Mouse (Mus musculus) liver, adult 2 months (tissue): ENCODE measurements around the gene Dhx8. TPM values are rescaled to one million over a fixed set of nuclear protein-coding genes. Genes with fewer than 3 reads are reported as not detected.

Experiments
- DNase-seq: peaks from one replicate; pipeline ENCODE4 v3.0.0-alpha.2; 2011; ENCODE audit warnings: low read depth, low spot score; ENCODE audit errors: extremely low read depth
- H3K27ac ChIP-seq: fragments of 200-500 bp; replicated peaks from 2 replicates; pipeline ENCODE4 v1.5.1; 2012; ENCODE audit warnings: low read depth, mild to moderate bottlenecking, control low read depth, inconsistent platforms, low read length; ENCODE audit not compliant: insufficient read depth
- H3K27me3 ChIP-seq: fragments of 200-500 bp; 2 replicates; pipeline ENCODE4 v1.6.1; 2012; ENCODE audit warnings: mild to moderate bottlenecking, moderate library complexity, low read length, inconsistent platforms; ENCODE audit not compliant: control insufficient read depth, insufficient read depth
- H3K36me3 ChIP-seq: fragments of 200-500 bp; 2 replicates; pipeline ENCODE4 v1.6.1; 2012; ENCODE audit warnings: low read length, inconsistent platforms; ENCODE audit not compliant: control insufficient read depth, insufficient read depth
- H3K4me1 ChIP-seq: fragments of 200-500 bp; 2 replicates; pipeline ENCODE4 v1.6.1; 2011; ENCODE audit warnings: low read length; ENCODE audit not compliant: control insufficient read depth, insufficient read depth
- H3K4me3 ChIP-seq: fragments of 200-500 bp; 2 replicates; pipeline ENCODE4 v1.5.1; 2011; ENCODE audit warnings: low read depth, mild to moderate bottlenecking, control low read depth, low read length, moderate library complexity; ENCODE audit not compliant: insufficient read depth
- H3K79me2 ChIP-seq: fragments of 200-500 bp; 2 replicates; pipeline ENCODE4 v1.6.1; 2012; ENCODE audit warnings: inconsistent platforms, mild to moderate bottlenecking, low read length, moderate library complexity; ENCODE audit not compliant: control insufficient read depth, insufficient read depth
- H3K9ac ChIP-seq: fragments of 200-500 bp; 2 replicates; pipeline ENCODE4 v1.6.1; 2012; ENCODE audit warnings: low read depth, mild to moderate bottlenecking, control low read depth, inconsistent platforms, low read length
- CTCF ChIP-seq: fragments of 200-500 bp; IDR thresholded peaks from 2 replicates; pipeline ENCODE4 v1.5.1; 2011; ENCODE audit warnings: low read depth, low read length, control low read depth
- POLR2A ChIP-seq: fragments of 200-500 bp; IDR thresholded peaks from 2 replicates; pipeline ENCODE4 v1.6.1; 2011; ENCODE audit warnings: low read length, control low read depth; ENCODE audit not compliant: insufficient read depth; ENCODE audit errors: extremely low read depth
- WGBS: fragments of 180-500 bp; shearing (Covaris S2); methylation state at CpG from one replicate; pipeline ENCODE4 v1.1.7; 2018; 5-methylcytosine and 5-hydroxymethylcytosine counted together
- polyA plus RNA-seq: library from polyadenylated mRNA; depleted of rRNA; stranded (reverse); fragments of >200 nt; gene quantifications from 2 replicates; pipeline ENCODE4 v1.2.3, GENCODE M21; 2012; rRNA removed
- total RNA-seq: library from RNA; depleted of rRNA; stranded (reverse); fragments of >200 nt; gene quantifications from 2 replicates; pipeline ENCODE4 v1.2.3, GENCODE M21; 2014; rRNA removed

The Dhx8 gene
- total and polyA plus RNA-seq, 2 experiments: 5.5 to 7.7 TPM

GRCm38 (mm10) chr11:101807266-101807665, 74.5 kb downstream of the Dhx8 start:
- Histone ChIP-seq H3K79me2 (no peaks in the 10 kb centered on the region), H3K27me3 (no peaks in the 10 kb centered on the region), H3K27ac (no peak overlapping the region), H3K36me3 (no peaks in the 10 kb centered on the region), H3K4me1 (no peaks in the 10 kb centered on the region), H3K9ac (no peak overlapping the region), H3K4me3 (no peak overlapping the region)
- WGBS: 89% methylated on average over 10 of the region's 10 CpGs
- TF ChIP-seq POLR2A: no peak
- TF ChIP-seq CTCF: no peak
- no peak for DNase-seq

GRCm38 (mm10) chr11:101809060-101809828, 76.5 kb downstream of the Dhx8 start:
- no peak overlapping the region for H3K9ac ChIP-seq
- no peak for DNase-seq
- WGBS: 30% methylated on average over 15 of the region's 15 CpGs

GRCm38 (mm10) chr11:101813259-101813658, 80.5 kb downstream of the Dhx8 start:
- Histone ChIP-seq H3K27me3 (no peaks in the 10 kb centered on the region; the same call in 1 of the 2 replicates), H3K36me3 (no peaks in the 10 kb centered on the region), H3K27ac (no peak overlapping the region), H3K4me3 (no peak overlapping the region), H3K4me1 (no peaks in the 10 kb centered on the region), H3K79me2 (no peaks in the 10 kb centered on the region), H3K9ac (no peak overlapping the region)
- WGBS: 4% methylated on average over 7 of the region's 7 CpGs
- TF ChIP-seq POLR2A (no peak), CTCF (peak; percentile 98)
- DNase-seq: peak; percentile 20

More at GRCm38 (mm10) chr11:101809060-101809828, 76.5 kb downstream of the Dhx8 start:
- no peak overlapping the region for H3K27ac ChIP-seq
- no peaks in the 10 kb centered on the region for H3K4me1 ChIP-seq
- H3K79me2 ChIP-seq: no peaks in the 10 kb centered on the region
- no peaks in the 10 kb centered on the region for H3K27me3 ChIP-seq
- TF ChIP-seq CTCF (no peak), POLR2A (no peak)
- H3K36me3 ChIP-seq: no peaks in the 10 kb centered on the region
- H3K4me3 ChIP-seq: no peak overlapping the region

- Histone ChIP-seq H3K79me2 (no peaks in the 10 kb centered on the region), H3K9ac (no peak overlapping the region), H3K4me1 (no peaks in the 10 kb centered on the region), H3K27me3 (no peaks in the 10 kb centered on the region; the same call in 1 of the 2 replicates), H3K4me3 (no peak overlapping the region), H3K27ac (no peak overlapping the region), H3K36me3 (no peaks in the 10 kb centered on the region)
- TF ChIP-seq CTCF (peak; percentile 88), POLR2A (no peak)
- DNase-seq: no peak
- WGBS: 30% methylated on average over 23 of the region's 23 CpGs
These were observed 81.8 kb downstream of the Dhx8 start for GRCm38 (mm10) chr11:101814375-101815102.

GRCm38 (mm10) chr11:101815103-101816085, 82.7 kb downstream of the Dhx8 start:
- 19% methylated on average over 22 of the region's 22 CpGs for WGBS

More at GRCm38 (mm10) chr11:101815103-101816085, 82.7 kb downstream of the Dhx8 start:
- Histone ChIP-seq H3K4me3 (no peak overlapping the region), H3K27ac (no peak overlapping the region), H3K79me2 (no peaks in the 10 kb centered on the region), H3K27me3 (no peaks in the 10 kb centered on the region; the same call in 1 of the 2 replicates), H3K9ac (no peak overlapping the region), H3K36me3 (no peaks in the 10 kb centered on the region), H3K4me1 (no peaks in the 10 kb centered on the region)
- DNase-seq: no peak
- no peak for TF ChIP-seq POLR2A
- no peak for TF ChIP-seq CTCF

Other genes with a start within 250 kb of the Dhx8 start
- gene Brca1, start 181.0 kb upstream of the Dhx8 start, total RNA-seq: 3.3 and 4.2 TPM in 2 replicates
- 0.18 and 0.22 TPM in 2 replicates for gene Brca1, start 181.0 kb upstream of the Dhx8 start, polyA plus RNA-seq
- gene Nbr1, start 180.8 kb upstream of the Dhx8 start, total RNA-seq: 211 and 222 TPM in 2 replicates
- 114 and 141 TPM in 2 replicates for gene Nbr1, start 180.8 kb upstream of the Dhx8 start, polyA plus RNA-seq
- gene Tmem106a, start 150.7 kb upstream of the Dhx8 start, total RNA-seq: 6.4 and 7.7 TPM in 2 replicates
- gene Tmem106a, start 150.7 kb upstream of the Dhx8 start, polyA plus RNA-seq: 15.2 and 23.1 TPM in 2 replicates
- not detected in 2 replicates for gene Gm11634, start 133.7 kb upstream of the Dhx8 start, total RNA-seq
- gene Gm11634, start 133.7 kb upstream of the Dhx8 start, polyA plus RNA-seq: not detected in 2 replicates
- 10.3 and 12.9 TPM in 2 replicates for gene Rdm1, start 105.7 kb upstream of the Dhx8 start, total RNA-seq
- gene Rdm1, start 105.7 kb upstream of the Dhx8 start, polyA plus RNA-seq: 12.1 and 12.4 TPM in 2 replicates
- gene Arl4d, start 67.4 kb upstream of the Dhx8 start, total RNA-seq: 55.4 and 87.9 TPM in 2 replicates
- 21.0 and 22.4 TPM in 2 replicates for gene Arl4d, start 67.4 kb upstream of the Dhx8 start, polyA plus RNA-seq
- gene Etv4, start 52.5 kb downstream of the Dhx8 start, total RNA-seq: 0.18 TPM in 1 of 2 replicates, not detected in the other
- 0.05 and 0.17 TPM in 2 replicates for gene Etv4, start 52.5 kb downstream of the Dhx8 start, polyA plus RNA-seq
- gene Meox1, start 161.5 kb downstream of the Dhx8 start, total RNA-seq: 0.07 TPM in 1 of 2 replicates, not detected in the other
- gene Meox1, start 161.5 kb downstream of the Dhx8 start, polyA plus RNA-seq: 0.05 TPM in 1 of 2 replicates, not detected in the other
- gene Sost, start 234.1 kb downstream of the Dhx8 start, total RNA-seq: not detected in 2 replicates
- gene Sost, start 234.1 kb downstream of the Dhx8 start, polyA plus RNA-seq: 0.04 and 0.10 TPM in 2 replicates